Mouse (Mus musculus) splenic B cell, adult 2 months (primary cell): ENCODE data around the gene Pnmt.
"Not testable (repeated sequence)": the region's sequence is repeated elsewhere in the genome, so short reads cannot be mapped to it uniquely, and the experiment has no call there.

ENCODE experiments used
- DNase-seq: peaks from one replicate; pipeline ENCODE4 v3.0.0-alpha.2; 2011; ENCODE audit warnings: low read depth, low spot score
- H3K27me3 ChIP-seq: 2 replicates; pipeline ENCODE4 v1.6.1; 2012; ENCODE audit warnings: mild to moderate bottlenecking, low read length, moderate library complexity, mixed read lengths; ENCODE audit not compliant: control insufficient read depth, poor library complexity, insufficient read depth, severe bottlenecking
- H3K36me3 ChIP-seq: 2 replicates; pipeline ENCODE4 v1.6.1; 2012; ENCODE audit warnings: mild to moderate bottlenecking, low read length, moderate library complexity, mixed read lengths; ENCODE audit not compliant: control insufficient read depth, poor library complexity, insufficient read depth, severe bottlenecking

The Pnmt gene

DNA sequence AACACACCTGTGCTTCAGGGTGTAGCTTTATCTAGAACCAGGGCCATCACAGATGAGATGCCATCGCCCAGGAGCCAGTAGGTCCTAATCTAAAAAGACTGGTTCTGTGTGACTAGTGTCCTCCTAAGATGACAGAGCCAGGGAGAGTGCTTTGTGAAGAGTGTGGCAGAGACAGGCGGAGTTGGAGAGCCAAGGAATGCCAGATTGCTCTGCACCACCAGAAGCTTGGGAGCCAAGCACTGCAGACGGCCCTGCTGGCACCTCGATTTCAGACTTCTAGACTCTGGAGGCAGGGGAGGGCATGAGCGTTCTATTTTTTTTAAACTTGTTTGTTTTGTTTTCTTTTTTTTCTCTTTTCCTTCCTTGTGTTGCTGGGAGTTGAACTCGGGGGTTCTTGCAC is 16.9 kb upstream of the Pnmt start:
- DNase-seq, result no peak
- no peaks in the 10 kb centered on the region; the same call in 1 of the 2 replicates for H3K36me3 ChIP-seq
- H3K27me3 ChIP-seq, result no peaks in the 10 kb centered on the region

DNA sequence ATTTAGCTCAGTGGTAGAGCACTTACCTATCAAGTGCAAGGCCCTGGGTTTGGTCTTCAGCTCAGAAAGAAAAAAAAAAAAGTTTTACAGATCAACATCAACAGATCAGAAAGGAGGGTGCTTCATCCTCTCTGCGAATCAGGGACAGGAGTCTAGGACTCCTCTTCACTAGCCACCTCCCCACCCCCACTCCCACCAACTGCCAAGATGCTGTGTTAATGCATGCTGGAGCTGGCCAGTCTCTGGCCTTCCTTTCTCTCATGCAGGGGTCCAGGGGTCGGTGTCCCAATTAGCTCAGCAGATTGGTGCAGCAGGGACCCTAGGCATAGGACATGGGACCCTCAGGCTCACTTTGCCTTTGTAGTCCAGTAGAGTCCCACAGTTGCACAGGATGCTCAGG is 15.7 kb upstream of the Pnmt start:
- no peaks in the 10 kb centered on the region for H3K27me3 ChIP-seq
- H3K36me3 ChIP-seq, result peaks cover 6% of the 10 kb centered on the region
- DNase-seq, result no peak

- Histone ChIP-seq H3K36me3 (peaks cover 6% of the 10 kb centered on the region), H3K27me3 (no peaks in the 10 kb centered on the region)
- no peak for DNase-seq
Observed at GRCm38 (mm10) chr11:98371556-98372240, 14.6 kb upstream of the Pnmt start.

- Histone ChIP-seq H3K27me3 (no peaks in the 10 kb centered on the region), H3K36me3 (peaks cover 9% of the 10 kb centered on the region)
- DNase-seq, result peak; percentile 82
Observed at GRCm38 (mm10) chr11:98372406-98372805, 13.8 kb upstream of the Pnmt start.

DNA sequence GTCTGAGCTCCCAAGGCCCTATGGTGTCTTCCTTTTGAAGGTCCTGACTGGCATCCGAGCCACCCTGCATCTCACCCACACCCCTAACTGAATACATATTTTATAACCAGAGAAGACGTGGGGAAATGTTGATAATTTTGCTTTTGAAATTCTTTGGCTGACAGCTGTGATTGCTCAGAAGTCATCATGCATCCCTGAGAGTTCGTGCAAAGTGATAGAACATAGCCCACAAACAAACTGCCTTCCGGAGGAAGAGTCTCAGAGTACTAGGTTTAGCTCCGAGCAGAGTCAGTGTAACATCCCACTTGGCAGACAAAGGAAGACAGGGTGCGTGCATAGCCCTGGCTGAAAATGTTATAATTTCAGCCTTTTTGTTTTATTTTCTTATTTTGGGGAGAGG is 13.0 kb upstream of the Pnmt start:
- no peaks in the 10 kb centered on the region for H3K27me3 ChIP-seq
- no peak for DNase-seq
- peaks cover 9% of the 10 kb centered on the region for H3K36me3 ChIP-seq

DNA sequence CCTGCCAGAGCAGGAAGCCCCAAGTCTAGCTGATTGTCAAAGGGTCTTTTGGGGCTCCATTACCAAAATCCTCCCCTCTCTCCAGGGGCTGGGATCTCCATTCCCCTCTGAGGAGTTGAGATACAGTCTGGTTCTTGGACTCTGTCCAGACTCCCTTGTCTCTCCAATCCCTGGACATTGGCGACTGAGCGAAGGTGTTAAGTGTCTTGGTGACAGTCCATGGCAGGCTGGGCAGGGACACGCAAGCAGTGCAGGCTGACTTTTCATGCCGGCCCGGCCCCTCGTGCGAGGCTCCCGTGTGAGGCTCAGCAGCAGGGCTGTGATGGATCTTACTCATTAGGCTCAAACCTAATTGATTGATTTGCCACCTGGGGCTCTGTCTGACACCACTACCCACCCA is 12.0 kb upstream of the Pnmt start:
- peaks cover 9% of the 10 kb centered on the region for H3K36me3 ChIP-seq
- no peaks in the 10 kb centered on the region for H3K27me3 ChIP-seq
- no peak for DNase-seq

DNA sequence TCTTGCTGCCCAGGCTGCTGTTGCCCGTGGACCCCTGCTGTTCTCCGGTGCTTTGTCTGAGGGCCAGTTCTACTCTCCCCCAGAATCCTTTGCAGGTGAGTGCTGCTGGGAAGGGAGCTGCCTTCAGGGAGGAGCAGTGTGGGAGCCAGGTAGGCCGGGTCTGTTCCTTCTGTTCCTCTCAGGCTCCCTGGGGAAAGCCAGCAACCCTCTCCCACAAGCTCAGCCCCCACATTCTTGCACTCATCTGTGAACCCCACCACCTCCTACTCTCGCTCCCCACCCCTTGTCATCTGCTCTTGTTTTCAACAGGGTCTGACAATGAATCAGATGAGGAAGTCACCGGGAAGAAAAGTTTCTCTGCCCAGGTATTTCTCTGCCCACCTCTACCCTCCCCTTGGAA is 9.5 kb upstream of the Pnmt start:
- DNase-seq, result no peak
- H3K27me3 ChIP-seq, result no peaks in the 10 kb centered on the region

DNA sequence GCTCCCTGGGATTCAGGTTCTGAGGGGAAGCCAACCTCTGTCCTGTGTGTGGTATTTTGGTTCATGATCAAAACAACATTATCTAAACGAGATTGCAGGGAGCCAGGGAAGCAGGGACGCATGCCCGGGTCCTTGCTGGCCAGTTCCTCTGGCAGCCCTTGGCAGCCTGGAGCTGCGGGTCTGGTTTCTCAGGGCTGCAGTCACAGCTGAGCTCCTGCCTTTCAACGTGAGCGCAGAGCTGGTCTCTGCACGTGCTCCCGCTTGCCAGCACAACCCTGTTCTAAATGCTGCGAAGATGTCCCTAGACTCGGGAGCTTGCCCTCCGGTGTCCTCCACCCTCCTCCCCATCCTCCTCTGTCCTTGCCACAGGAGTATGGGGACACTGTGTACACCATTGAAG is 8.5 kb upstream of the Pnmt start:
- H3K36me3 ChIP-seq, result peaks cover 15% of the 10 kb centered on the region
- DNase-seq, result no peak
- no peaks in the 10 kb centered on the region for H3K27me3 ChIP-seq

More for the DNA sequence above, 9.5 kb upstream of the Pnmt start:
- peaks cover 15% of the 10 kb centered on the region for H3K36me3 ChIP-seq

- DNase-seq, result no peak
- Histone ChIP-seq H3K27me3 (no peaks in the 10 kb centered on the region), H3K36me3 (peaks cover 15% of the 10 kb centered on the region)
Observed at GRCm38 (mm10) chr11:98379379-98379778, 6.9 kb upstream of the Pnmt start.

DNA sequence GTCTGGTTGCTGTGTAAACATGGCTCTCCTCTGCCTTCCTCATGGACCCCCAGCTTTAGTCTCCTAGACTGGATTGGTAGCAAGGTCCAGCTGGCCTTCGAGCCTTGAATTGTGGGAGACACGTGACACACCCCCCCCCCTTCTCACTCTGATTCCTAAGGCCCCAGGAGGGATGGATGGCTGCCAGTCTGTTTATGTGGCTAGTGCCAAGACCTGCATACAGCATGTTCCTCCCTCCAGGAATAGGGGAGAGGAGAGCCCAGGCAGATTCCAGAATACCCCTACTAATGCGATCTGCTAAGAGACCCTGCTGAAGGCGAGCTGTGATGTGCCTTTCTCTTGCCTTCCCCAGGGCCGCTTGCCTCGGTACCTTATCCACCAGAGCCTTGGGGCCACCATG is 6.1 kb upstream of the Pnmt start:
- Histone ChIP-seq H3K36me3 (peaks cover 14% of the 10 kb centered on the region), H3K27me3 (no peaks in the 10 kb centered on the region)
- no peak for DNase-seq

DNA sequence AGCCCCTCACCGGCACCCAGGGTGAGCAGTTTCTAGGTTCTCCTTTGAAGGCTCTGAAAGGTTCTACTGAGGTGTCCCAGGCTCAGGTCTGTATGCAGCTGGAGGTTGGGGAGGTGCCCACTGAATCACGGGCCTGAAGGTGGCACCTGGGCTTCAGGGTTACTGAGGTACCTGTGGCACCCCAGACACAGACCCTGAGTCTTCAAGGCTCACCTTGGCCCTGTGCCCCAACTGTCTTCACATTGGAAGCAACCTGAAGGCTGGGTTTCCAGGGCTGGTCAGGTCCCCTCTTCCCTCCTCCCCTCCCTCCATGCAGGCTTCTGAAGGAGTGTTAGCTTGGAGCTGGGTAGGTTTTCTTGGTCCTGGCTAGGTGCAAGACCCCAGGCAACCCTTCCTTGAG is 4.6 kb upstream of the Pnmt start:
- Histone ChIP-seq H3K36me3 (peaks cover 9% of the 10 kb centered on the region), H3K27me3 (no peaks in the 10 kb centered on the region)
- no peak for DNase-seq

- not testable (repeated sequence) for H3K36me3 ChIP-seq, H3K27me3 ChIP-seq, DNase-seq
Observed at GRCm38 (mm10) chr11:98382405-98382804, 3.8 kb upstream of the Pnmt start.

DNA sequence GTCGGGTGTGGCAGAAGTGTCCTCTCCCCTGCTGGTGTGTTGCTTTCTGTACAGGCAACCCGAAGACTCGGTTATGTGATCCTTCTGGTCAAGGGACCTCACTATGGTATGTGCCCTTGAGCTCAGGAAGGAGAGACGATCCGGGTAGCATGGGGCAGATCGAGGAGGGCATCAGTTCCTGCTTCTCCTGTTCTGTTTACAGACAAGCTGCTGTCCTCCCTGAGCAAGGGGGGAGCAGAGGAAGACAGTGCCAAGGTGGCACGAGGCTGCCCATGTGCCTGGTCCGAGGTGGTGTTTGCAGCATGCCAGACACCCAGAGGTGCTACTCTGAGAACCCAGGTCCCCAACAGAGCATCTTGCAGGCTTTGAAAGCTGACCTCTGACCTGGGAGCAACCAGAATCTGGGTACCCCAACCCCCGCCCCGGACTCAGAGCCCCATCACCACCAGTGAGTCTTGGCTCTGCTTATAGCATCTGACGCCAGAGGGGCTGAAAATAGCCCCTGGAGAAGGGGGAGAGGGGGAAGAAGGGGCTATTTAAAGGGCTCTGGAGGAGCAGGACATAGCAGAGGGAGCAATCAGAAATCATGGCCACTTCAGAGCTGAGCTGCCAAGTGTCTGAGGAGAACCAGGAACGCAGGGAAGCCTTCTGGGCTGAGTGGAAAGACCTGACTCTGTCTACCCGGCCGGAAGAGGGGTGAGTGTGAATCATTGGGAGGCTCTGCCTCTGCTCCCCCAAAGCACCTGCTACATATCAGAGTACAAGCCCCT is 2.8 kb upstream of the Pnmt start, which contains the start of gene Tcap:
TSS of gene Tcap (plus strand) at position 551 of the 770 bp plus-strand sequence.
- Histone ChIP-seq H3K36me3 (peaks cover 6% of the 10 kb centered on the region), H3K27me3 (no peaks in the 10 kb centered on the region)
- no peak for DNase-seq

DNA sequence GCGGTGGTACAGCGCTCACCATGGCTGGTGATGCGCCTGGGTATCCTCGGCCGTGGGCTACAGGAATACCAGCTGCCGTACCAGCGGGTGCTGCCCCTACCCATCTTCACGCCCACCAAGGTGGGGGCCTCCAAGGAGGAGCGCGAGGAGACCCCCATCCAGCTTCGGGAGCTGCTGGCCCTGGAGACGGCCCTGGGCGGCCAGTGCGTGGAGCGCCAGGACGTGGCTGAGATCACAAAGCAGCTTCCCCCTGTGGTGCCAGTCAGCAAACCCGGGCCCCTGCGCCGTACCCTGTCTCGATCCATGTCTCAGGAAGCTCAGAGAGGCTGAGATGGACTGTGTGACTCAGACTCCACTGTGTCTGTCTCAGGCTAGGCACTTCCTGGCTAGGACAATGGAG is 2.0 kb upstream of the Pnmt start:
- peaks cover 6% of the 10 kb centered on the region for H3K36me3 ChIP-seq
- H3K27me3 ChIP-seq, result no peaks in the 10 kb centered on the region
- DNase-seq, result no peak

GRCm38 (mm10) chr11:98384721-98385637 is 1.3 kb upstream of the Pnmt start:
- DNase-seq, result no peak
- H3K36me3 ChIP-seq, result peaks cover 1% of the 10 kb centered on the region
- H3K27me3 ChIP-seq, result no peaks in the 10 kb centered on the region
